Mouse (Mus musculus): ENCODE results near the gene Nutm1.

DNA sequence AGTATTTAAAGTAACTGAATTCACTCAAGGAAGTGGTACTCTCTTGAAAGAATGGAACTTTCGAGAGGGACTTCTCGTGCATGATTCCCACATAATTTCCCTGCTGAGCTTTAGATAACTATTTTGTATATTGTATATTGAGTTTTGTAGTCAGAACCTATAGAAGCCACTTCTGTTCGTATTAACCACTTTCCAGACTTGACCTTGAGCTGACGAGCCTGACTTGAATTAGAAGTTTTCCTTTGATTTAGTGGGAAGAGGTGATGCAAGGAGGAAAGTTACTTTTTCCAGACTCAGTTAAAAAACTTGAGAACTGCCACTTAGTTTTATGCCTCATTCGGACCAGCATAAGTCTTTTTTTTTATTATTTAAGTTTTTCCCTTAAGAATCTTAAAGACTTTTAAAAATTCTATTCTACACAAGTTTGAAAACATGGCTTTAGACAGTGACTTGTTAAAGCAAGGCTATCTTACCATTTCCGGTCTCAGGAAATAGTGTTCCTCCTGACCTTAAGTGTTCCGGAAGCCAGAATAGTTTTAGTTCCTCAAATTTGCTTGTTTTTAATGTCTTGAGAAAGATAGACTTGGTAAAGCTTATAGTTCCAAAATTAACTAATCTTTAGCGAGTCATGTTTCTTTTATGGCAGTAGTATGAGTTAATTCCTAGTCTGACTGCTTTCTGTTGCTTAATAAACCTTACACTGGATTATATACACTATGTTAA, 8.6 kb upstream of the Nutm1 start:
- TF ChIP-seq CTCF (IDR thresholded peaks at IDR 0.05; ENCODE audit: borderline replicate concordance, extremely low read depth, insufficient read depth, insufficient read length) = no peak
- TF ChIP-seq POLR2A (IDR thresholded peaks at IDR 0.05; ENCODE audit: borderline replicate concordance, extremely low read depth, insufficient read depth, insufficient read length, poor library complexity, severe bottlenecking) = no peak

All from brain, embryonic 14.5 days (tissue).